Mouse (Mus musculus) megakaryocyte progenitor cell, adult 5-6 weeks (primary cell): ENCODE data around the gene Ddr1. TPM values are rescaled to one million over a fixed set of nuclear protein-coding genes. Genes with fewer than 3 reads are reported as not detected.

Source experiments
- ATAC-seq: replicated peaks from 2 replicates; pipeline ENCODE4 v1.8.0; 2016; ENCODE audit warnings: mild to moderate bottlenecking, moderate TSS enrichment, inconsistent platforms; ENCODE audit not compliant: poor library complexity
- total RNA-seq, 2 experiments: library from RNA; stranded (forward) in 1 of 2; stranded (reverse) in 1 of 2; fragments of 157-497, 149-512 nt in 1 of 2; fragments of 200-1000 nt in 1 of 2; gene quantifications; 2 replicates each; pipeline versions ENCODE4 v1.2.3 to v1.2.4; 2015 to 2017

Ddr1 gene
- total RNA-seq, 2 experiments from 2014 or later = 0.25 TPM; not detected in 1

GRCm38 (mm10) chr17:35697429-35697758, 7.0 kb downstream of the Ddr1 start:
- no peak for ATAC-seq

DNA sequence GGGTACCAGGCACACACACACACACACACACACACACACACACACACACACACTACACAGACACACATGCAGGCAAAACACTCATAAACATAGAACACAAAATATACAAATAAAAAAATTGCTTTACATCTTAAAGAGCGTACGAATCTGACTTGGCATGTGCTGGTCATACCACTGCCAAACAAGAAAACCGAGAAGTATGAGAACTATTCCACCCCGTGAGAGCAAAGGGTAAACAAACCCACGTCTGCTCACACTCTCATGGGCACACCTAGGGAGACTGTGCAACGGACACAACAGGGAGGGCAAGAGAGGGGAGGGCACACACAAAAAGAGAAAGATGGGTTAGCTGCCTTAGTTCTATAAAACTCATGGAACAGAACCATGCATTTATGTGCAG, 7.7 kb downstream of the Ddr1 start:
- no peak for ATAC-seq

- no peak for ATAC-seq
Observed at GRCm38 (mm10) chr17:35695289-35695688, 9.1 kb downstream of the Ddr1 start.

GRCm38 (mm10) chr17:35693906-35694305, 10.5 kb downstream of the Ddr1 start:
- no peak for ATAC-seq

DNA sequence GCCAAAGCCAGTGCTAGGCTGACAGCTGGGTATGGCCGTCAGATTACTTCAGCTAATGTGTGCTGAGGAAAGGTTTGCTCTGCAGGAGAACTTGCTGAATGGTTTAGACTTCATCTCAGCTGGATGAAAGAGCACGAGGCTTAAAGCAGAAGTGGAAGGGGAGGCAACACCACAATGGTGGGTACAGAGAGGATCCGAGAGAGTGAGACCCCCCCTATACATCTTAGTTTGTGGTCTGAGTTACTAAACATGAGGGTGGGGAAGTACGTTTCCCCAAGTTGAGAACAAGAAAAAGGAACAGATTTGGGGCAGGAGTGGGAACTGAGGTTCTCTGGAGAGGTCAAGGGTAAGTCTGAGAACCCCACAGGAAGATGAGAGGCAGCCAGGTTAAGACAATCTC, 12.1 kb downstream of the Ddr1 start:
- peak; percentile 70 for ATAC-seq

- no peak for ATAC-seq
Observed at GRCm38 (mm10) chr17:35691811-35692210, 12.6 kb downstream of the Ddr1 start.

DNA sequence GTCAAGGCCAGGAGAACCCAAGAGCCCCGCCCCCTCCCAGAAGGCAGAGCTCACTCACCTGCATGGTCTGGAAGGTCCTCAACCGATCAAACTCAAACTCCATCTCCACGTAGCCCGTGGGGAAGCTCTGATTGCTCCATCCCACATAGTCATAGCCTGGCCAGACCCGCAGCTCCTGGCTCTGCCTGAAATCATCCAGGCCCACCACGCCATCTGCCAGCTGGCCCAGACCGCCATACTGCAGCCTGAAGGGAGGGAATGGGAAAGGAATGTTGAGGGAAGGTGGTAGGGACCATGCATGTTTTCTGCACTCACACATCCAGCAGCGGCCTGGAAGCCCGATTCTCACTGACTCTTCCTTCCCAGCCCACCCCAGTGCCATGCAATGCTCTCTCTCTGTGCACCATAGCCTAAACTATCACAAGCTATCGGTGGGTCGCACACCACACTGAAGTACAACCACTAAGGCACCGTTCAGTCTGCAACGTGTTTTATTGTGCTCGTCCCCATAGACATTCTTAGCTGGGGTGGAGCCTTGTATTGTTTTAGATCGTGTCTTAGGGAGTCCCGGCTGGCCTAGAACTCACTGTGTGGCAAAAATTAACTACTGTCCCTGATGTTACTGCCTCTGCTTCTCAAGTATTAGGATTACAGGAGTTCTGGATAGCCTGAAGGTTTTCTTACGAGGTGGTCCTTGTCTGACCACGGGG, 14.3 kb downstream of the Ddr1 start:
- ATAC-seq = no peak

DNA sequence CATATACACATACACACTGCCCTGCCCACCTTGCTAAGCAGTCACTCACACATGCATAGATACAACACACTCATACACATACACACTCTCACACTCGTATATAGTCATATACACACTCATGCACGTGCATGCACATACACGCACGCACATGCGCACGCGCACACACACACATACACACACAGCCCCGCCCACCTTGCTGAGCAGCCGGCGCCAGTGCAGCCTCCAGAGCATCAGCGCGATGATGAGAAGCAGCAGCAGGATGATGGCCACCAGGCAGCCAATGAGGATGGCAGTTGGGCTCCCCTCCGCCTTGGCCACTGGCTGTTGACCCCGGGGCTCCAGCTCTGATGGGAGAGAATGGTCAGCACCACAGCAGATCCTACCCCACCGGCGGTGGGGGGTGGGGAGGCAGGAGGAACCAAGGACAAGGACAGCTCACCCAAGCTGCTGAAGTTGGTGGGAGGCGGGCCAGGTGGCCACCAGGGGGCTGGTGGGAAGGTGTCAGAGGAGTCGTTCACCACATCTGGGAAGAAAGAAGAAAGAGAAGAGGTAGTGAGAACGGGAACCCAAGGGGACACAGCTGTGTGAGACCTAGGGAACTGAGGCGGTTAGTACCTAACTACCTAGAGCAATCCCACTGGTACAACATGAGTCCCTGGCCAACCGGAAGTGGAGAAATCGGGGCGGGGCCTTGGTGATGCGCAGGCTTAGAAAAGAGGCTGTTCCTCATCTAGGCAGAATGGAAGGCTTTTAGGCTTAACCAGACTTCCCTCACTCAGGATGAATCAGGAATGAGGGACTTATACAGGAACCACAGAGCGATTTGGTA, 15.9 kb downstream of the Ddr1 start:
- peak; percentile 55 for ATAC-seq

DNA sequence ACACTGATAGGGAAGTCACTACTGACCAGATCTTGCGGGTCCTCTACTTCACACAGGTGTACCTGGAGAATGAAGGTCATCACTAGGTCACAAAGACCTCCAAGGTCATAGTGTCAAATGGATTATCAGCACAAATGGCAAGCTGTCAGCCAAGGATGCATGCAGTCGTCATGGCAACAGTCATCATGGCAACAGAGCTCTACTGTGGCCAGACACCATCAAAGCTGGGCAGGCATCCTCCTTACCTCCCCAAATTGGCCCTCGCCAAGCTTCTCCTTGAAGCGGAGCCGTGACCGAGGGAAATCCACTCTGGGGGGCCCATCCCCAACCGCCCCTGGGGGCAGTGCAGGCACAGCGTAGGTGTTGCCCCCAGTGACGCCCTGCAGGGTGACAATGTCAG, 19.4 kb downstream of the Ddr1 start:
- no peak for ATAC-seq

DNA sequence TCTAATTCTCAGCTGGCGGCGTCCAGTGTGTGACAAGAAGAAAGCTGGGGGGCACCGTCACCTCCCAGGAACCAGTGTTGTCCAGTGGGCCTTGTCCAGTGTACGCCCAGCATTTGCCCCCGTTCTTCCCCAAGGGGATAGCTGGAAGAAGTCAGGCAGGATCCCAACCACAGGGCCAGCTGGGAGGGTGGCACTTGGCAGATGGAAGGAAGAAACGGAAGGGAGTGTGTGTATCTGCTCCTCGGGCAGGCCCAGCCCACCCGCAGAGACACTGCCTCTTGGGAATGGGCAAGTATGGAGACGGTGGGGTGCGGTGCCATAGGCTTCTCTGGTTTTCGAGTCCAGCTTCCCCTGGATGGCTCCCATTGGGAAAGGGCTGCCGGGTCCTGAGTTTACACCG, 22.4 kb downstream of the Ddr1 start:
- no peak for ATAC-seq

GRCm38 (mm10) chr17:35680591-35680990, 23.8 kb downstream of the Ddr1 start:
- ATAC-seq = no peak

- ATAC-seq = peak; percentile 100
Observed at GRCm38 (mm10) chr17:35673416-35674035, 30.9 kb downstream of the Ddr1 start, which contains the start of gene Gtf2h4. Gtf2h4 (minus strand) TSS chr17:35673739.

DNA sequence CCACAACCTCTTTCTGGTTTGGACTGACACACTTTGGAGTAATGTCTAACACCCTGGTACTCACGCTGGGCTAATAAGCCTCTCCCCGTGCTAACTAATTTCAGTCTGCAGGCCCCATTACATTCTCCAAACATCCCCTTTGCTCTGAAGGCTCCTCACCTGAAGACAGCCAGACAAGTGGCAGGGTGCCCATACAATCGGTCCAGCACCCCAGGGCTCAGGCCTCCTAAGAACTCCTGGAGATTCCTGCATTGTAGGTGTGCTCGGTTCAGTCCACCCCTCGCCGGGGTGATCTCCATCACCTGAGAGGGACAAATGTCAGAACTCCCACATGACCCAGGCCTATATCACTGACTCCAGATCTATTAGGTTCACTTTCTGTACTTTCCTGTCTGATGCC, 31.9 kb downstream of the Ddr1 start:
- ATAC-seq = no peak

DNA sequence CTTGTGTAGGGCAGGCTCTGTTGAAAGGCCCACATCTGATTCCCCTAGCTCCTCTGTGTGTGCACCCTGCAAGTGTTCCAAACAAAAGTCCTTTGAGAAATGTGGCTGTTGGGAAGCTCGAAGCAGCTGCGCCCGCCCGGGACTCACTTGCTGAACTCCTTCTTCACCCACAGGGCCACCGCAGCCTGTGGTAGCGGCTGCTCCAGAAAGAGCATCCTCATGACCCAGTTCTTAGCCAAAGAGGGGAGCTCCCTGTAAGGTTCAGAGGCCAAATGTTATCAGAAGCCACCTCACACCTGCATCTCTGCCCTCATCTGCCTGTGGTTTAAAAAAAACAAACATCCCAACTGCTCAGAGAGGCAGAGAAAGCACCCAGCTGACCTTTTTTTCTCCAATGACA, 32.6 kb downstream of the Ddr1 start:
- no peak for ATAC-seq

GRCm38 (mm10) chr17:35669731-35670130, 34.7 kb downstream of the Ddr1 start:
- no peak for ATAC-seq

DNA sequence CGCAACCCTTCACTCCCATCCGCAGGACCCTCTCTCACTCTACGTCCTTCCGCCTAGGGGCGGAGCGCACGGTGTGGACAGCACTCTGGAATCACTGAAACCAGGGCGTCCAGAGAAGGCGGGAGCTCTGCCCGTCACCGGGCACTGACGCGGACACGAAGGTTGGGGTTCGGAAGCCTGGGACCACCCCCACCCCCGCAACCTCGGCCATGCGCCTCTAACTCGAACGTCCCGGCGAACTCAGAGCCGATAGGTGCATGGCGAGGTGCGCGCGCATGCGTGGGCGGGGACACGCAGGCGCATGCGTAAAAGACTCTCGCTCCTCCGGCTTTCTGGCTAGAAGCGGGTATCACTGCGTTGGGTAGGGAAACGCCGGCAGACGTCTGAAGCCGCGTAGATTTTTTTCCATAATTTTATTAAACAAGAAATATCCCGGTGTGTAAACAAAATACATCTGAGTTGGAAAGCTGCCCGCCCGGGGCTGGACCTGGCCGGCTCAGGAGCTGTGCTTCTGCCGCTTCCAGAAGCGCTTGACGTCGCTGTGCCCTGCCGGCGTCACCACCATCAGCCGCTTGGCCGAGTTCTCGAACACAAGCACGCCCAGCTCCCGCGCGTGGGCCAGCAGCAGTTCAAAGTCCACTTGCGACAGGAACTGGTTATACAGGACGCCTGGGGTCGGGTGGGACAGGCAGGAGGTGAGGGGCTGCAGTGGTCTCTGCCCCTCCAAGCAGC, 36.9 kb downstream of the Ddr1 start, which contains the start of gene Vars2:
Gene Vars2, minus strand, starts transcription at position 259 of the 732 bp plus-strand sequence.
- ATAC-seq = peak; percentile 77

DNA sequence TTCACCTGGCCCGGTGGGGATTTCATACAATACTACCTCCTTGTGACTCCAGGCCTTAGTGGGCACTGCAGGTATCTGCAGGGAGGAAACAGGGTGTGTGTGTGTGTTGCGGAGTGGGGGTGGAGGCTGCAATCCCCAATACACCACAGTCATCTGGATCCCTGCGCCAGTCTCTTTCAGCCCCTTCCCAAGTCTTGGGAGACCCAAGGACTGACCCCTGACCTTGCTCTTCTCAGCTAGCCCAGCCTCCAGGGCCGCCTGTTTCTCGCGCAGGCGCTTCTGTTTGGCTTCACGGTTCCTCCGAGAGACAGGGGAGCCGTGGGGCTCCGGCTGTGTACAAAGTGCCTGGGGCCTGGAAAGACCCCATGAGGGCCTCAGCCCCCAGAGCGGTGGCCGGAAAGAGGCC, 37.6 kb downstream of the Ddr1 start:
- peak; percentile 30 for ATAC-seq

DNA sequence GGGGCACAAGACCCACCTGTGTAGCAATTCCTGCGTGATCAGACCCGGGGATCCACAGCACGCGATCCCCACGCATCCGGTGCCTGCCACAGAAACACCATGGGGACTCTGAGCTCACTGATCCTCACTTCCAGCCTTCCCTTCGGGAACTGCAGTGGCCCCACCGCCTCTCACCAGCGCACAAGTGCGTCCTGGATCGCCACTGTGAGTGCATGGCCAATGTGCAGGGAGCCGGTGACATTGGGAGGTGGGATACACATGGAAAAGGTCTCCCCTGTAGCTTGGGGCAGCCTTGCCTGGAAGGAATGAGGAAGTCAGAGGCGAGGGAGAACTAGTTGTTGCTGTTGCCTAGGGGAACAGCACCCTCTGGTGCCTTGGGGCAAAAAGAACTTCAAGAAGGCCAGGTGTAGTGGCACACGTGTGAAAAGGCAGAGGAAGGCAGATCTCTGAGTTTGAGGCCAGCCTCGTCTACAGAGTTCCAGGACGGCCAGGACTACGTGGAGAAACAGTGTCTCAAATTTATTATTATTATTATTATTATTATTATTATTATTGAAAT, 38.4 kb downstream of the Ddr1 start:
- ATAC-seq = peak; percentile 64

GRCm38 (mm10) chr17:35653086-35653485, 51.3 kb downstream of the Ddr1 start:
- ATAC-seq = no peak

GRCm38 (mm10) chr17:35649429-35649828, 55.0 kb downstream of the Ddr1 start:
- ATAC-seq = no peak
